Mouse (Mus musculus): ENCODE results near the gene Vmn2r90. TPM values are rescaled to one million over a fixed set of nuclear protein-coding genes. Genes with fewer than 3 reads are reported as not detected.
"Not testable (repeated sequence)": the region's sequence is repeated elsewhere in the genome, so short reads cannot be mapped to it uniquely, and the experiment has no call there.

The Vmn2r90 gene
- not detected for total RNA-seq (2021)
- long read RNA-seq, experiment 1: 0 reads
- long read RNA-seq, experiment 2: 0 reads

DNA sequence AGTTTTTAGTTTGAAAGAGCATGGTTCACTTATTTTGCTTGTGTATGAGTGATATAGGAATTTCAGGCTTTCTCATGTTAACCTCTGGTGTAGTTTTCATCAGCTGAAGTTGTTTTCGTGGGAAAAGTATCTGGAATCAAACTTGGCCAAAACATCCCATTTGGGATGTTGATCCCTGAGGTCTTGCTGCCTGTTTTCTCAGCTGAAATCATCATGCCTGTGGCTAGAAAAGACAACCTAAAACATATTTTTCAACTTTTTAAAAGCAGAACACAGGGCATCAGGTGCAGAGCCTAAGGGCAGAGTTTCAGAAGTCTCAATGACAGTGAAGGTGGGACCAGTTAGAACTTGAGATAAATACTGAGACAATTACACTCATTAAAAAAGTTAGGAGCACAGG lies at the start of gene Vmn2r90:
Gene Vmn2r90, plus strand, starts transcription at position 301 of the 400 bp plus-strand sequence.
- DNase-seq: no peak

DNA sequence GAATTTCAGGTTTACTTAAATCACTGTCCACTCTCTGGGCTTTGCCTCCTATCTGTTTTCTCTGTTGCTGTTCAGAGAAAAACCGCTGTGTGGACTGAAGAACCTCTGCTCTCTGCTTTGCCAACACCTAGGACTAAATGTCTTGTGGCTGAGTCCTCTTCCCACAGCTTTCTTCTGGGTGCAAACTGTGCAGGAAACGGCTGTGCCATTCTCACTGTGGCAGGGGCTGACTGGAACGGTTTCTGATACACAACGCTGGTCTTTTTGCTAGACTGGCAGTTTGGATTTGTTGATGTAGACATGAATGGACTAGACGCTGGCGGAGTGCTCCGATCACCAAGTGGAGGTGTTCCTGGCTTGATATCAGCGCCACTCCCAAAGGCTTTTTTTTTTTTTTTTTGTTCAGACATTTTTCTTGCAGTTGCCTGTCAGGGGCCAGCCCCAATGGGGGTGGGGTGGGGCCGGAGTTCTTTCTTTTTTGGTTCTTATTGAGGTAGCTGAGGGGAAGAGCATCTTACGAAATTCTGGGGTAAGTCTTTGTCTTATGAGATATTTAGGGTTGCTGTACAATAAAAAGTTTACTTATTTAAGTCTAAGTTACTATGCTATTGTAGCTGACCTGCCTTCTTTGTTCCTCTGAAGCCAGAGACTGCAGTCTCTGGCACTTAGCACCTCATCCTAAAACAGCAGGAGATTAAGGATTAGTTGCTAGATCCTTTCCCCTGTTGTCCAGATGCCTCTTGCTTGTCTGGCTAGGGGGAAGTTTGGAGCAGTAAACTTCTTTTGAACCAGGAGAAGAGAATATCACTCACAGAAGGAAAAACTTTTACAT lies 48.3 kb upstream of the Vmn2r90 start:
- no peak for DNase-seq

DNA sequence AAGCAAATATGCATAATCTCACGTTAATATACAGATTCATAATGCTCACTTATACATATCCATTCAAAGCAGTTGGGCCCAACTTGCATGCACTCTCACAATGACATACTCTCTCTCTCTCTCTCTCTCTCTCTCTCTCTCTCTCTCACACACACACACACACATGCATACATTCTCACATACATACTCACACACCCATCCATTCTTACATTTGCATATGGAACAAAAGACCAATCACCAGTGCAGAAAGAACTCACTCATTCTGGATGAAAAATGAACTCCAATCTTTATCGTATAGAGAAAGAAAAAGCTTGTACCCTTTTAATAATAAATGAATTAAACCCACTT lies 47.7 kb upstream of the Vmn2r90 start:
- no peak for DNase-seq

DNA sequence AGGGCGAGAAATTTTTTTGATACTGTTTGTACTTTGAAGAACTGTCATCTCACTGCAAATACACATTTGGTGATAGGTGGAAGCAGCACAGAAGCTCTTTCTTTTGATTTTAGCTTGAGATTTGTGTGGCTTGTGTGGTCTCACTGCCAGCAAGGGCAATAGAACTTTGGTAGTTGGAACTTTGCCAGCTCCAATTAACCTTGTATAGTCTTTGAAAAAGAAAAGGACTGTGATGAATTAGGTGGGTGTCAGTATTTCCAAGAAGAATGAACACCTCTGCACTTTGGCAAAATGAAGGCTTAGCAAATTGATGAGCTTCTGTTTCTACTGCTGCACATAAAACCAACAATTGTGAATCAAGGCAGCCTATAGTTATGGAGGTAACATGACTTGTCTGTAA lies 24.8 kb upstream of the Vmn2r90 start:
- no peak for DNase-seq

DNA sequence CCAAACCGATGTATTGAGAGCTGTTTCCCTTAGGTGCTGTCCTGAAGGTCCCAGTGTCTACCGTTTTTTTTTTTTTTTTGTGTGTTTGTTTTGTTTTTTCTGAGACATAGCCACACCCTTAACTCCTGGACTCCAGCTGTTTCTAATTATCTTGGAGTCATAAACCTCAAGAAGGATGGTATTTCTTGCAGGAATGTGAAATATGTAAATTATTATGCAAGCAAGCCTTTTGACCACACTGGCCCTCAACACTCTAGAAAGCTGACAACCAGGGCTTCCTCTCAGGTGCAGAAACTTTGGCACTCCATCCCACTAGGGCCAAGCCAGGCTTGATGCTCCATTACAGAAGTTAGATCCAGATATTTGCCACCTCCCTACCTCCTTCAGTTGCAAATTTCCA lies 12.9 kb upstream of the Vmn2r90 start:
- no peak for DNase-seq

DNA sequence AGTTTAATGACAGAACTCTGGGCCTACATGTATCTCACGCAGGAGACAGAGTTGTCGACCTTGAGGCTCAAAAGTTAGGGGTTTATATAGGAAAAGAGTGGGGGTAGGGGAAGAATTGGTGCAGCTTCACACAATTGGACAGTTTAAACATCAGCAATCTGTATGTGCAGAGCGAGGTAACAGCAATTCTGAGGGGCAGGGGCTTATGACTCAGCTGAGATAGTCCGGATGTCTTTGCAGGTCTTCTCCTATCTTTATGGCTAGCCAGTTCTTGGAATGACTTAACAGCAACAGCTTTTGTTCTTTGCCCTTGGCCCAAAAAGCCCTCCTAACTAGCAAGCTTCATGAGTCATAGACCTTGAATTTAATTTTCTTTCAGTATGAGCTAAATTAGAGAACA lies 28.8 kb downstream of the Vmn2r90 start:
- not testable (repeated sequence) for DNase-seq

DNA sequence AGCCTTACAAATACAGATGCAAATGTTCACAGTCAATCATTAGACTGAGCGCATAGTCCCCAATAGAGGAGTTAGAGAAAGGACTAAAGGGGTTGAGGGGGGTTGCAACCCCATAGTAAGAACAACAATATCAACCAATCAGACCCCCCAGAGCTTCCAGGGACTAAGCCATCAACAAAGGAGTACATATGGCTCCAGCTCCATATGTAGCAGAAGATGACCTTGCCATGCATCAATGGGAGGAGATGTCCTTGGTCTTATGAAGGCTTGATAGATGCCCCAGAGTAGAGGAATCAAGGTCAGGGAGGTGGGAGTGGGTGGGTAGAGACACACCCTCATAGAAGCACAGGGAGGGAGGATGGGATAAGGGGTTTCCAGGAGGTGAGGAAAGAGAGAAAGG lies 35.1 kb downstream of the Vmn2r90 start:
- DNase-seq: no peak

DNA sequence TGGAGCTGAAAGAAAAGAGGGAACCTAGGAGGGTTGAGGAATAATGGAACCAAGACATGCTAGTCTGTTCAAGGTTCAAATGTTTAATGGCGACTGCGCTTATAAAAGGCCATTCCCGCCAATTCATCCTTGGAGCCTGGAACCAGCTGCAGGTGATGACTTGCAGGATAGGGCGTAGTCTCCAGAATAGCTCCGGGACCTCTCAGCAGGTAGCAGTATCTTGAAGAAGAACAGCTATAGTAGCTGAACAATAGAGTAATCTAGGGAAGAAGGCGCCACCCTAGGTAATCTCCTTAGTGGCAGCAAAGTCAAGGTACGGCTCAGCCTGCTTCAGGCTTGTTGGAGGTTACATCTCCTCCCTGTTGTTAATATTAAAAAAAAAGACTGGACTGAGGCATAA lies 35.8 kb downstream of the Vmn2r90 start:
- DNase-seq: not testable (repeated sequence)

DNA sequence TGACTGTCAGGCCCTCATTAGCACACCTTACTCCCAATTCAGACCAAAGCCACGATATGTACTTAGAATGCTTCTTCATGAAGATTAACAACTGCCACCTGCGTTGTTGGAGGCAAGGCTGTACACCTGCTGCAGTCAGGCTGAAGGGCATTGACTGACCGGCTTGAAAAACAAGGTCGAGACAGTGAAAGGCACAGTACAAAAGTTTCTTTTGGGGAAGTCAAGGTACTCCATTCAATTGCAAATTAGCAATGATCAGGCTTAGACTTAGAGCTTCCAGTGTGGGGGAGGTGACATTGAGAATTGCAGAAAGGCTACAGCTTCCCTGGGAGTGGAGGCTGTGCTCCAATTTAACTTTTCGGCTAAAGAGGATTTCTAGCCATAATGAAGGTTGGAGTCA lies 36.4 kb downstream of the Vmn2r90 start:
- not testable (repeated sequence) for DNase-seq

DNA sequence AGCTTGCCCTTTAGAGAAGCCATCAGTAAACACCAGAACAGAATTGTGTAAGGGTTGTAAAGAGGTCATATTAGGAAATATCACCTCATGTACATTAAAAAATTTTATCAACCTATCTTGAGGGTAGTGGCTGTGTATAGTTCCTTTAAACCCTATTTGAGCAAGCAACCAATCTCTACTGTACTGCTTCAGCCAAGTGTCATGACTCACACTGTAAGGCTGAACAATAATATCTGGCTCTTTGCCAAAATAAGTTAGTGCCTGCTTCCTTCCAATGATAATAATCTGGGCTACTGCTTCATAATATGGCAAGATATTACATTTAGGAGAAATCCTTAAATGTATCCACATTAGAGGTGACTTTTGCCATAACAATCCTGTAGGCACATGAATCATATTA lies 38.0 kb downstream of the Vmn2r90 start:
- DNase-seq: not testable (repeated sequence)

DNA sequence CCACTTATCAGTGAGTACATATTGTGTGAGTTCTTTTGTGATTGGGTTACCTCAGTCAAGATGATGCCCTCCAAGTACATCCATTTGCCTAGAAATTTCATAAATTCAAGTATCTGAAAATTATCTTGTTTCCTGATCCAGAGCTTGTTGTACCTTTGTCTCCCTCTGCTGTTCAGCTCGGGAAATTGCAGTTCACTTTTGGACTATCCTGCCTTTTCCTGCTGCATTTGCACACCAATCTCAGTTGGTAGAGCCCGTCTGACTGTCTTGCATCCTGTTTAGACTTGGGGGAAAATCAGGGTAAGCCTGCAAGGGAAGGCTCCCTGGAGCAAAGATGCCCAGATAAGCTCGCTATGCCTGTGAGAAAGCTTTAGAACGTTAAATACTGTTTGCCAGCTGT lies 45.8 kb downstream of the Vmn2r90 start:
- peak; percentile 23 to 63 for DNase-seq

DNA sequence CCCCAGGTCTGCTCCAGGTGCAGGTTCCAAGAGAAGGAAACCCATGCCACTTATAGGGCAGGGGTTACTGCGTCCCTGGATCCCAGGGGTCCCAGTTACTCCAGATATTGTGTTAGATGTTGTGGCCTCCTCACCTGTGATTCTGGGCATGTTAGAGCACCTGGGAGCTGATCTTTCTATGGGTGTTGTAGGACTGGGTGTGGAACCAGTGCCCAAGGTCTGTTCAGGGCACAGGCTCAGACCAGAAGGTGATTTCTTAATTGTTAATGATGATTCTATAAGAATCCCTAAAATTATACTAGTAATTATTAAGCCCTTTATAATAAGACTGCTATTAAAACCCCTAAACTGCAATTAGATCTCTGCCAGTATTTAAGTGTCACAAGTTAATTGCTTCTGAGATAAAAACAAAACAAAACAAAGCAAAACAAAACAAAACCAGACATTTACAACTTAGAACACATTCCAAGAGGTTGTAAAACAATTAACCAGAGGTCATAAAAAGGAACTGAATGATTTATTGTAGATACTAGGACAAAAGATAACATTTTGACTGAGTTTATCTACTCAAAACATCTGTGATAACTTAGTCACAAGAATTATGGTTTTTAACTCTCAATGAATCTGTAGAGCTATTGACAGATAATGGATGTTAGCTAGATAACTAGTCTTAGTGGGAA lies 59.2 kb downstream of the Vmn2r90 start:
- no peak for DNase-seq

DNA sequence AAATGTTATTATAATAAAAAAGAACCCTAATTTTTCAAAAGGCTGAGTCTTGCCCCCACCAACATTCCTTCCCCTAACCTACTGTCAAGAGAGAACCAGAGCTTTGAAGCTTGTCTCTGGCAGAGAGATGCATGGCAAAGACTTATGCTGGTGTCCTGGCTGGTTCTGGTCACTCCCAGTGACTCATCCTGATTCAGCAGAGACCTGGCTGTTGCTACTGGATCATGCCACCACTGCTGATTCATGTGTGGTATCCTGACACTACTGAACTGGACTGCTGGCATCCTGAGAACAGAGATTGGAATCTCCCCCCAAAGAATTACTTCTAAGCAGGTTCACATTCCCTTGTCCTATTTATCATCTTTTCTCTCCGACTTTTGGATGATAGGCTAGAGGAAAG lies 60.7 kb downstream of the Vmn2r90 start:
- no peak for DNase-seq

DNA sequence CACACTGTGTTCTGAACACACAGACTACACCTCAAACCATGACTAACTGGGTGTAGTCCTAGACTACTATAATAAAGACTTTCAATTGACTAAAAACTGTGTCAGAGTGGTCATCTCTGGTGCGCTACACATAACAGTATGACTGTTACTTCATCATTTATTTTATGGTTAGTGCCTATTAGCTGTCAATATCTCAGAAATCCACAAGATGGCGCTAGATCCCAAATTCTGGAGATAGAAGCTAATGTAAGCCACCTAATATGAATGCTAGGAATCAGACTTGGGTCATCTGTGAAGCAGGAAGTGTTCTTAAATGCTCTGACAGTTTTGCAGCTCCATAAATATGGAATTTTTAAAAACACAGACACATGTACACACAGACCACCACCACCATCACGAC lies 62.9 kb downstream of the Vmn2r90 start:
- peak; percentile 39 to 73 for DNase-seq

Other genes starting within 250 kb of the Vmn2r90 start
- gene Lnpep, start 78.7 kb upstream of the Vmn2r90 start, total RNA-seq (2021): 100 to 1,000 TPM; 154 to 167 TPM
- gene Spaca6, start 123.4 kb downstream of the Vmn2r90 start, total RNA-seq (2021): 1 to 10 TPM; 6.7 to 9.7 TPM
- under 1 TPM; 0.13 to 0.17 TPM for gene Has1, start 151.5 kb downstream of the Vmn2r90 start, total RNA-seq (2021)
- gene Fpr1, start 180.2 kb downstream of the Vmn2r90 start, total RNA-seq (2021): not detected
- gene Fpr2, start 184.1 kb downstream of the Vmn2r90 start, total RNA-seq (2021): not detected
- not detected for gene Fpr3, start 184.1 kb downstream of the Vmn2r90 start, total RNA-seq (2021)

All from heart, adult 18-20 months (tissue).